Mouse (Mus musculus): ENCODE measurements around the gene 3110009E18Rik.

Gene 3110009E18Rik

DNA sequence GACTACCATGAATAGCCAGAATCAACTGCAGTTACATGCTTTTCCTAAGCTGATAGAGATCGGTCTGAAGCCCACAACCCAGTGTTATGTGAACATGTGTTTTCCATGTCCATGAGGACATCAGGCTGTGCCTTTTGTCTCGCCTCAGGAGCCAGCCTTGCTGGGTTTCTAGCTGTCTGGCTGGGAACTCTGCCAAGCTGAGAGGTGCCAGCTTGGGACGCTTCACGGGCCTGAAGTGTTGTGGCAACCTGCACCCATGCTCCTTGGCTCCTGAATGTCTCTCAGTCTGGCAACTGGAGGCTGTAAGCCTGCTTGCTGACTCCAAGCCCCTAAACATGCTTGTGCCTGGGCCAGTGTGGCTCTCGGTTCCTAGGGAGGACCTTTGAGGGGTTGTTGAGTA is 21.6 kb downstream of the 3110009E18Rik start:
- DNase-seq (ENCODE audit: low read depth, low spot score) = no peak

DNA sequence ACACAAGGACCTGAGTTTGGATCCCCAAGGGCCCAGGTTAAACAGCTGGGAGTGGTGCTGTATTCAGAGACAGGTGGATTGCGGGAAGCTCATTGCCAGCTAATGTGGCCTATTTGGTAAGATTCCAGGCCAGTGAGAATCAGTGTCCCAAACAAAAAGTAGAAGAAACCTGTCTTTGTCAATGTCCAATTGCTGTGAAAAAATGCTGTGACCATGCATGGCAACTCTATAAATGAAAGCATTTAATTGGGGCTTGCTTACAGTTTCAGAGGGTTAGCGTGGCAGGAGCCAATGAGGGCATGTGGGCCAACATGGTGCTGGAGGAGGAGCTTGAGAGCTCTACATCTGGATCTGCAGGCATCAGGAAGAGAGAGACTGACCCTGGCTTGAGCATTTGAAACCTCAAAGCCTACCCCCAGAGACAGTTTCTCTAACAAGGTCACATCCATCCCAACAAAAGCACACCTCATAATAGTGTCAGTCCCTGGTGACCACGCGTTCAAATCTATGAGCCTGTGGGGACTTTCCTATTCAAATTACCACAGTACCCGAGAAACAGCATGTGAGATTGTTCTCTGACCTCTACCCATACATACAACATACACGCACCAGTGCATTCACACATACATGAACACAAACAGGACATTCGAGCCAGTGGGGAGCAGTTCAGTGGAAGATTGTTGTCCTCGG is 24.7 kb downstream of the 3110009E18Rik start:
- no peak for DNase-seq (ENCODE audit: low read depth, low spot score)

DNA sequence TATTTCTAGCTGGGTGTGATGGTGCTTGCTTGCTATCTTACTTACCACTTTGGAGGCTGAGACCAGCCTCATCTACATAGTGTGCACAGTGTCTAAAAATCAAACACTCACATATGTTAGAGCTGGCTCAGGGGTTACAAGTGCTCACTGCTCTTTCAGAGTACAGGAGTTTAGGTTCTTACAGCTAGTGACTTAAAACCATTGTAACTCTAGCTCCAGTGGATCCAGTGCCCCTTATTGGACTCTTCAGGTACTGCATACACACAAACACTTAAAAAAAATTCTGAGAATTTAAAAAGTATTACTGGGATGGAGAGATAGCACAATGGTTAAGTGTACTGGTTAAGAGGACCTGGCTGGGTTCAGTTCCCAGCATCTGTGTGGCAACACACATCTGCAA is 26.0 kb downstream of the 3110009E18Rik start:
- DNase-seq (ENCODE audit: low read depth, low spot score) = no peak

DNA sequence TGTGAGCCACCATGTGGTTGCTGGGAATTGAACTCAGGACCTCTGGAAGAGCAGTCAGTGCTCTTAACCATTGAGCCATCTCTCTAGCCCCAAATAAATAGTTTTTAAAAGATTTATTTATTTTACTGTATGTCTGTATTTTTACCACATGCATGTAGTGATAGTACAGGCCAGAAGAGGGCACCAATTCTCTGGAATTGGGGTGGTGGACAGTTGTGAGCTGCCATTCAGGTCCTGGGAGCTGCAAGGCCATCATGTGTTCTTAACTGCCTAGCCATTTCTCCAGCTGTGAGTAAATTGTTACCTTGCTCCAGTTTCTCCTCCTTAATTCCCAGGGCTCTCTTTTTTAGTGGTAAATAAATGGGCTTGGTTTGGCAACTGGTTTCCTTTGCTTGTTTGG is 33.2 kb downstream of the 3110009E18Rik start:
- DNase-seq (ENCODE audit: low read depth, low spot score) = no peak

DNA sequence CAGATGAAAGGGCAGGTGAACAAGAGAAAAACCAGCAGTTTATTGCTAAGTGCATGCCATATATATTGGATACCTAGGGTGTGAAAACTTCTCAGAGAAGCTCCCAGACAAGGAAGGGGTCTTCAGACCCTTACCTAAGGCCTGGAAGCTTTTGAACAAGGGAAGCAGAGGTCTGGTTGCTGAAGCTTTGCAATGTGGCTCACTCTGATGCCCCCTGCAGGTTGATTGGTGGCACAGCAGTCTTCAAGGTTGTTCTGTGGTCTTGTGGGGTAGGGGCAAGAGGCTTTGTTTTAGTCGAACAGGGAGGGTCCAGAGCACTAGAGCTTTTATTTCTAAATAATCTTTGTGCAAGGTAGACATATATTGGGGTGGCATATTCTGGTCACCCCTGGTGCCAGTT is 34.3 kb downstream of the 3110009E18Rik start:
- no peak for DNase-seq (ENCODE audit: low read depth, low spot score)

DNA sequence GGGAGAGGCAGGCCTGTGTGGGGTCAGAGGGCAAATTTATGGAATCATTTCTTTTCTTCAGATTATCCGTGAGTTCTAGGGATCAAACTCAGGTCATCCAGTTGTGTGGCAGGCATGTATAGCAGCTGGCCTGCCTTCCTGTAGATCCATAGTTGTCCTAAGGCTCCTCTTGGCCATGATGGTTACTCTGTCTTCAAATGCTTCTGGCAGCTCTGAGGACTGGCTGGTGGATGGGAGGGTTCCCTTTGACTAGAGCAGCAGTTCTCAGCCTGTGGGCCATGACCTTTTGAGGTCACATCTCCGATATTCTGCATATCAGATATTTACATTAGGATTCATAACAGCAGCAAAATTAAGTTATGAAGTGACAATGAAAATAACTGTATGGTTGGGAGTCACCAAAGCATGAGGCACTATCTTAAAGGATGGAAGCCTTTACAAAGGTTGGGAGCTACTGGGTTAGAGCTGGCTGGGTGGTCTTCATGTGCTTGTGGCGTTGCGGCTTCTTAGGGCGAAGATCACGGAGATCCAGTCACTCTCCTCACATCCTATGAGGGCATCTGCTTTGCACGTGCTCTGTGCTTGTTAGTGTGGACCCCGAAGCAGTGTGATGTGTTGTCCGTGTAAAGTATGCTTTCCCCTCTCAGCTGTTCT is 37.6 kb downstream of the 3110009E18Rik start:
- no peak for DNase-seq (ENCODE audit: low read depth, low spot score)

DNA sequence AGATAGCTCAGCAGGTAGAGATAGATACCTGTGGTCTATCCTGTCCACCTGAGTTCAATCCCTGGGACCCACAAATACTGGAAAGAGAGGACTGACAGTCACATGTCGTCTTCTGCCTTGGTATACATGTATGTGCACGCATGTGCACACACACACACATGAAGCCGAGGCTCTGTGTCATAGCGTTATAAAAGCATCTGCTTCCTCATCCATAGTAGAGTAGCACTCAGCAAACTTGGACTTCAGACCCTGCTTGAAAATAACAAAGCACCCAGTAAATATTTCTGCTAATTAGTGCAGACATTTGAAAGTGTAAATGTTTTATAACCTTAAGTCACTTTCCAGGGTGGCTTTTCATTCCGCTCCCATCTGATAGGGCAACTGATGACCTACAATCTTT is 40.5 kb downstream of the 3110009E18Rik start:
- no peak for DNase-seq (ENCODE audit: low read depth, low spot score)

DNA sequence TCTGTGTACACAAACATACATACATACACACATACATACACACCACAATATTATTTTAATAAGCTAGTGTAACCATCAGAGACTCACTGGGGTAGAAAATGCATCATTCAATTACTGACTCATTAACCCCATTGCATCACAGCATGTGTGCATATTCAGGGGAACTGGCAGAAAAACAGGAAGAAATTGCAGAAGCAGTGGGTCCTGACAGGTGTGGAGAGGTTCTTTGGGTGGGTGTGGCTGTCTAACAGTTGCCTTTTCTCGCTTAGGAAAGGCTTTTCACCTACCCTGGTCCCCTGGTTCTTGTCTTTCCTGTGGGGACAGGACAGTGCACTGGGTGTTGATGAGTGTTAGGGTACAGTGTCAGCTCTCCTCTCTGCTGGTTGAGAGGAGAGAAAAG is 41.6 kb downstream of the 3110009E18Rik start:
- DNase-seq (ENCODE audit: low read depth, low spot score) = no peak

DNA sequence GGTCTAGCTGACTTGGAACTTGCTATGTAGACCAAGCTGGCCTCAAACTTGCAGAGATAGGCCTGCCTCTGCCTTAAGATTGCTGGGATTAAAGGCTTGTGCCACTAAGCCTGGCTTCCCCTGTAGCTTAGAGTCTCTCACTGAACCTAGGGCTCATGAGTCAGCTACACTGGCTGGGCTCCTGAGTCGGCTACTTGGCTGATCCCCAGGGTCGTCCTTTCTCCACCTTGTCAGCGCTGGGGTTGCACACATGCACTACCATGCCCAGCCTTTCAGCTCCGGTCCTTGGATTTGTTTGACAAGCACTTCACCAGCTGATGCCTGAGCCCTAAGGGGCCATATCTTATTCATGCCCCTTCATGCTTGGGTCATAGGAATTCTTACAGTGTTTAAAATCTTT is 47.0 kb downstream of the 3110009E18Rik start:
- DNase-seq (ENCODE audit: low read depth, low spot score) = no peak

DNA sequence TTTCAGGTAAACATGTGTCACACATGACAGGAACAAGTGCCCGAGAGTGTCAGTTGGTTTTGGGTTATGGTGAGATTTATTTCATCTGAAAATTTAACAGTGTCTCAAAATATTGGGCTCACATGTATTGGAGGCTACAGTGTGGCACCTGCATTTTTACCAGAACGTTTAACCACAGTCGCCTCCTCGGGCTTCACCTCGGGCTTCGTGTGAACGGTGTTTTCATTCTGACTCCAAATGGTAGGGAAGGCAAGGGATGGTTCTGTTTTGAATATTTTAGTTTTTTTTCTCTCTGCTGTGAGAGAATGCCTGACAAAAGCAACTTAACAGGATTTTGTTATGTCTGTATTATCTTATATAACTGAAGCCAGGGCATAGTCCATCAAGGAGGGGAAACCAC is 47.7 kb downstream of the 3110009E18Rik start:
- DNase-seq (ENCODE audit: low read depth, low spot score) = no peak

DNA sequence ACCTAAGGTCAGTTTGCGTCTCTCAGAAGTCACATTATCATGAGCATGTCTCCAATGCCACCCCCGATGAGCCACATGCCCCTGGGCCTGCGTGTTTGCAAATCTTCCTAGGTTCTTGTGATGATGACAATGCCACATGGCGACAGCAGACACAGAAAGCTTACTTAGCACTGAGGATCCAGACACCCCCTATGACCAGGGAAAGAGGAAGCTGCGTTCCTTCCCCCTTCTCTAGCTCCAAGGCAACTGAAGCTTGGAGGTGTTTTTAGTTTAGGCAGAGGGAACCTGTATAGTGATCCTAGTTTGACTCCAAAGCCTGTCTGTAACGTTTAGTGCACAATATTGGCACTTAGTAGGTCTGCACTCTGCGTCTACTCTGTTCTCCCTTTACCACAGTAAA is 49.3 kb downstream of the 3110009E18Rik start:
- no peak for DNase-seq (ENCODE audit: low read depth, low spot score)

DNA sequence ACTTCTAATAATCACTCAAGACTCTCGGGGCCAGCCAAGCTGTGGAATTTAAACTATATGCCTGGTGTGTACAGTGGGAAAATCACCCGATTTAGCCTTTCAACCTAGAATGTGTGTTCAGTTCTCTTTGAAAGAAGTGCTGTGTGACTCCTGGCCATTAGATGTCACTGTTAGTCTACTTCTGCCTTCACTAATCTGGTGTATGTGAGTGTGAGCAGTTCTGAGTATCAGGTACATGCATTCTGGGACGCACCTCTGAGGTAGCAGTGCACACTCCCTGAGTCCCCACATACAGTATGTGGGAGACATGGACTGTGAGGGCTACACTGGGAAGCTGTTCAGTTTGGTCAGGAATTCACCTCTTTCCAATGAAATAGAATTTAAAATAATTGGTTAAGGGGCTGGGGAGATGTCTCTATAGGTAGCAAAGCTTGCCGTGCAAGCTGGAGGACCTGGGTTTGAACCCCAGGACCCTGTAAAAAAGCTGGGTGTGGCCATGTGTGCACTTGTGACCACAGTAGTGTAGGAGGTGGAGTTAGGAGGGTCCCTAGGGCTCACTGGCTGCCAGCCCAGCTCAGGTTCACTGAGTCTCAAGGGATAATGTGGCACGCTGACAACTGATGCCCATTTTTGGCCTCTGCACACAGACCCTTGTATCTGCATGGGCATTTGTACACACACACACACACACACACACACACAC is 51.0 kb downstream of the 3110009E18Rik start:
- no peak for DNase-seq (ENCODE audit: low read depth, low spot score)

DNA sequence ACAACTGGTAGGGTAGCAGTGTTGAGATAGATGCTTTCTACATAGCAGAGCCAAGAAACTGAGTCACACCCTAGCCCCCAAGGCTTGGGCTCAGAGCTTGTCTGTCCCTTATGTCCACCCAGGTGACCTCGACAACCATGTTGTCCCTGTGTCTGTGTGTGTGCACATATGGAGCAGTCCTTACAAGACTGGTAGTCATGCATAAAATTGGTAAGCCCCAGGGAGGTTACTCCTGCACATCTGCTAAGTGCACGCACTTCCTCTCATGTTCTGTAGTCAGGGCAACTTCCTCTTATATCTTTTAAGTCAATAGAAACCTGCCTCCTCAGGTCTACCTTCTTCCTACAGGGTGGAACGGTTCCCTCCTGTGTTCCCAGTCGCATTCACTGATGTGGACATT is 54.0 kb downstream of the 3110009E18Rik start:
- no peak for DNase-seq (ENCODE audit: low read depth, low spot score)

DNA sequence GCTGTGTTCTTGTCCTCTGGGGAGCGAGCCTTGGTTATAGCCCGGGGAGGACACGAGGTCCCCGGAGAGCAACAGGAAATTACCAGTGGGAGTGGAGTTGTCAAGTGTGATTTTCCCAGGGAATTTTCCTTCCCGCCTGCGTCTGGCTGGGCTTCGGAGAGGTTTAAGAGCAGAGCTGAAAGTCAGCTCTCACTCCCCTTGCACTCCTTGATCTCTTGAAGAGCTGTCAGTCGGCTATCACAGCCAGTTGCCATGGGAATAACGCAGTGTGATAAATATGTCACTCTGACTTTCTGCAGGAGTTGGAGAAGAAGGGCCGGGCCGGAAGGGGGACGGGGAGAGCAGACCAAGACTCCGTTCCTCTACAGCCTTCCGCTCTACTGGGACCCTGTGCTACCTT is 55.3 kb downstream of the 3110009E18Rik start:
- DNase-seq (ENCODE audit: low read depth, low spot score) = no peak

DNA sequence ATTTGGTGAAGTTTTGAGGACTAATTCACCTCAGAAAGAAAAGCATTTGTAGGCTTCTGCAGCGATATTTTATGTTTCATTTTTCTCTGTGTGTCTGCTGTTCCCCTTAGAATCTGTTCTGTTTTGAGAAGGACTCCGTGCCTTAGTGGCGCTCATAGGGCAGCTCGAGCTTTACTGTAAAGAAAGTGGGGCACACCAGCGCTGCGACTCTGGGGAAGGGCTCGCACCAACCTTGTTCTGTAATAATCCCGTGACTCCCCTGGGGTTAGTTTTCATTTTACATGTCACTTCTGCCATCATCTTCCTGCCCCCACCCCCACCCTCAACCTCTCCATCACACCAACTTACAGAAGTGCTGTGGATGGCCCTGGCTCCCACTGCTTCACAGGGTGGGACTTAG is 56.2 kb downstream of the 3110009E18Rik start:
- DNase-seq (ENCODE audit: low read depth, low spot score) = no peak

DNA sequence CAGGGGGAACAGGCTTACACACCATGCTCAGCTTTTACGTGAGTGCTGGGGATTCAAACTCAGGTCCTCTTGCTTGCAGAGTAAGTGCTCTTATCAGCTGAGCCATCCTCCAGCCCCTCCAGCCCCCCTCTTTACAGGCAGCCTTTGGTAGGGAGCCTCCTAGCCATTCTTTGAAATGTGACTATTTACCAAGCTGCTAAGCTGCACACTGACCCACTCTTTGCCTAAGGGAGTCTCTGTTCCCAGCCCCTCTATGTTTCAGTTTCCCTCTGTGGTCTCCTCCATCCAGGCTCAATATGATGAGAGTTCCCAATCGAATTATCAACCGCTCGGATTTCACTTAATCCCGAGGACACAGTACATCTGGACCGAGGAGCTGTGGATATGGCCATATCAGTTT is 65.2 kb downstream of the 3110009E18Rik start:
- no peak for DNase-seq (ENCODE audit: low read depth, low spot score)

DNA sequence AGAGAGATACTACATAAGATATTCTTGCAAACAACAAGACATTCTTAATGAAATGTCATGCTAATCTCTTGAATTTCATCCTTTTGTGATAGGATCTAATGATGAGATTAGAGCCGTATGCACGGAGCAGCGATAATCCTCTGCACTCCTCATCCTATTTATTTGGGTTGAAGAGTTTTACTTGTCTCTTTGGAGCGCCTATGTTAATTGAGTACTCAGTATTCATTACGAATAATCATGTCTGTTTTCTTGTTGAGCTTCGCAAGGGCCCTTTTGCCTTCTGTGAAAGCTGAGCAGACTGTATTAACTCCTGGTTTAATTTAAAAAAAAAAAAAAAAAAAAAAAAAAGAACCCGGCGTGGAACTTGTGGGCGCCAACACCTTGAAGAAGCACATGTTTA is 65.7 kb downstream of the 3110009E18Rik start:
- no peak for DNase-seq (ENCODE audit: low read depth, low spot score)

DNA sequence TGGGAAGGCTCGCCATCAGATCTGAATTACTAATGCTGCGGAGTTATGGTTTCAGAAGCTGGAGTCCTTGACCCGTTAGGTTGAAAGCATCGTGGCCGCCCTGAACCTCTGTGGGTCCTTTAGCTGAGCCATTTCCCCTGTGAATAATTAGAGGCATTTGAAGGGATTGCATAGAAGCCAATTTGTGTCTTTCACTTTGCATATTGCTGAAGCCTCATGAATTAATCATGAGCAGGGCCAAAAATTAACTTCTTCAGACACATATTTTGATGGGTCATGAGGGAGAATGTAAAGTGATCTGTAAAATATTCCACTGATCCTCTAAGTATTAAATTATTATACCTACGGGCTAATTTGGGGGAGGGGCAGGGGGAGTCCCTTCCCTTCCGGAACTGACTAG is 66.1 kb downstream of the 3110009E18Rik start:
- DNase-seq (ENCODE audit: low read depth, low spot score) = no peak

DNA sequence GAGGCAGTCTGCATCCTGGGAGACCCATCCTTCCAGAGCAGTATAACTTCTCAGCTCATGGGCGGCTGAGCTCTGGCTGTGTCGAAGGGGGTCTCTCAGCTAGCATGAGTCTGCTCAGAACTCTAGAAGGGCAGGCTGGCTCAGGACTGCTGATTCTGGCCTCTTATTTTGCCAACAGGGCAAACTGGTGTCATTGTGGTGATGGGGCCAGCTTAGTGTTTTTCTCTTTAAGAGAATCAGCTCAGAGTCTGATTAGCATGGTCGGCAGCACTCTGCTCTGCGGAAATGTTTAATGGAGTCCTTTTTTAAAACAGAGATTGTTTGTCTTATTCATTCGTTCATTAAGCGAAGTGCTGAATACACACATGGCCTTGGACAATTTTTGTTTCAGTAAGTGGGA is 68.2 kb downstream of the 3110009E18Rik start:
- no peak for DNase-seq (ENCODE audit: low read depth, low spot score)

DNA sequence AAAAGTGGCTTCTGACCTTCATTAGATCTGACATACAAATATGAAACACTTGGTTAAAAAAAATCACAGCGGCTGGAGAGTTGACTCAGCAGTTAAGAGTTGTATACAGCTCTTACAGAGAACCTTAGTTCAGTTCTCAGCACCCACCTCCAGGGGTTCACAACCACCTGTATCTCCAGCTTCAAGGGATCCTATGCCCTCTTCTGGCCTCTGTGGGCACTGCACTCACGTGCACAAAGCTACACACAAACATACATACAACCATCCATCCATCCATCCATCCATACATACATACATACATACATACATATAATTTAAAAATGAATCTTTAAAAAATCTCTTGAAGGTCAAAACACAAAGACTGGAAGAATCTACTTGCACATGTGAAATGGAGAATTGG is 69.3 kb downstream of the 3110009E18Rik start:
- no peak for DNase-seq (ENCODE audit: low read depth, low spot score)

DNA sequence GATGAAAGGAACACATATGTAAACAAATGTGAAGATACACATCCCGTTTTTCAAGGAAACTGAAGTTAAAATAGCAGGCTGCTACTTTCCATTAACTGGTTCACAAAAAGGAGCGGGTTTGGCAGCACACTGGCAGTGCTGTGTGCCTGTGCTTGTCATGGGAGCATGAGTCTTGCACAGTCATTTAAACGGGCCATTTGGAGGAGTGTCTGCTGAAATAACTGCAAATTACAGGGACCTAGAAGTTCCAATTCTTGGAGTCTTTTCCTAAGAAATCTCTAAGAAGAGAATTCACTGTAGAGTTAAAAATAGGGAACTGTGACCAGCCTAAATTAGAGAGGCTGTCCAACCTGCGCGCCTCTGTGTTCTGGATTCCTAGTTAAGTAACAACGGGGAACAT is 70.0 kb downstream of the 3110009E18Rik start:
- DNase-seq (ENCODE audit: low read depth, low spot score) = no peak

DNA sequence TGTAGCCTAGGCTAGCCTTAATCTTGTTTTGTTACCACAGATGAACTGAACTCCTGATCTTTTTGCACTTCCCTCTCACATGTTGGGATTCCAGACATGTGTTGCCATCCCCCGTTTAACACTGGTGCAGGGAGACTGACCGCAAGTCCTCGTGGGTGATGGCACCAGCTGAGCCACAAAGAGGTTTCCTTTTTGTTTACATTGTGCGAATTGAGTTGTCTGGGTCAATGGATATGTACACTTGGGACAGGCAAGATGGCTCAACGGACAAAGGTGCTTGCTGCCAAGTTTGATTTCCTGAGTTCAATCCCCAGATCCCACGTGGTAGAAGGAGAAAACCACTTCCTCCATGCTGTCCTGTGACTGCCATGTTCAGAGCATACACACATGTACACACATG is 71.3 kb downstream of the 3110009E18Rik start:
- DNase-seq (ENCODE audit: low read depth, low spot score) = no peak

DNA sequence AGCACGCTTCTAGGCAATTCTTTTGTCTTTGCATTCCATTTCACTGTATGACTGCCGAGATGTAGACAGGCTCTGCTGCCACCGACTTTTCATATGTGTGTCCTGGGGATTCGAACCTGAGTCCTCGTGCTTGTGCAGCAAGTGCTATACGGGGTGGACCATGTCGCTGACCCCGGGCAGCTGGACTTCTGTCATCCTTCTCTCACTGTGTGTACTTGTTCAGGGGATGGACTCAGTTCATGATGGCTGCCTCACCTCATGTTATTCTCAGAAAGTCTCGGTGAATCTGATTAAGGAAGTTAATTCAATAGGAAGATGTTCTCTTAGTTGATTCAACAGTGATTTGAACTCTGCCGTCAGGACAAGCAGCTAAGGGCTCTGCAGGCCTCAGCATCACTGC is 72.6 kb downstream of the 3110009E18Rik start:
- no peak for DNase-seq (ENCODE audit: low read depth, low spot score)
